Mouse (Mus musculus) C2C12 (cell line): Measurements from ENCODE around the gene Sacm1l.

ENCODE experiments used
- CEBPB ChIP-seq: IDR thresholded peaks from one replicate; pipeline ENCODE4 v1.6.1; 2011; ENCODE audit warnings: low read depth, mild to moderate bottlenecking, control low read depth, moderate library complexity
- CTCF ChIP-seq: IDR thresholded peaks from one replicate; pipeline ENCODE4 v1.5.1; 2011; ENCODE audit not compliant: control insufficient read depth, insufficient read depth, insufficient read length
- FOSL1 ChIP-seq: IDR thresholded peaks from one replicate; pipeline ENCODE4 v1.8.0; 2011; ENCODE audit warnings: mild to moderate bottlenecking, low read length; ENCODE audit not compliant: poor library complexity, insufficient read depth, severe bottlenecking
- MAX ChIP-seq: IDR thresholded peaks from one replicate; pipeline ENCODE4 v1.6.1; 2011; ENCODE audit warnings: mild to moderate bottlenecking, control low read depth
- MYOG ChIP-seq: IDR thresholded peaks from one replicate; pipeline ENCODE4 v1.6.1; 2011; ENCODE audit not compliant: control insufficient read depth, insufficient read length; ENCODE audit errors: extremely low read depth
- USF1 ChIP-seq: IDR thresholded peaks from one replicate; pipeline ENCODE4 v1.6.1; 2011; ENCODE audit warnings: low read depth, mild to moderate bottlenecking, control low read depth, moderate library complexity

DNA sequence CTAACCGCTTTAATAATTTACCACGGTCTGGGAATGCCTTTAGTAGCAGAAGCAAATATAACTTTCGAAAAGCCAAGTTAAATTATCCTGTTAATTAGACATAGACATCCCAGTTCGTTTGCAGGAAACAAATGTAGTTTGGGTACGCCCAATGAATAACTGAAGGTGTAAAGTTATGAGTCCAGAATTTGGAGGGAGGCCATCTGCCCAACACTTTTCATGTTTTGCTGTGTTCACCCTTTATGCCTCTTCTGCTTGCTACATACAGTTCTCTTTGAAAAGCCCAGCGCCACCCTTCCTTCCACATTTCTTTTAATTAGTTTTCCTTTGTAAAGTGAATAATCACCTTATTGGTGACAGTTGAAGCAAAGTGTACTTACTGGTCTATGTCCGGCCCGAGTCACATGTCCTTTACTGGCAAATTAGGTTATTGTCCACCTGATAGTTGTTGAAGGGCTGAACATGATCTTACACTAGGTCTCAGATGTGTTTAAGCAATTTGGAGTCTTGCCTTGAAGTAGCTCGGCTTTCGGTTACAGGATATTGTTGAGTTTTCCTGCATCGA, 1.1 kb downstream of the Sacm1l start:
- TF ChIP-seq CTCF, result no peak
- peak; percentile 74 for TF ChIP-seq USF1
- TF ChIP-seq MAX, result no peak
- TF ChIP-seq FOSL1, result no peak
- TF ChIP-seq CEBPB, result no peak
- TF ChIP-seq MYOG, result no peak
